Mouse (Mus musculus) kidney, adult 18-20 months (tissue): ENCODE results near the gene Olfr738.

Experiments used
- DNase-seq: peaks from one replicate; pipeline ENCODE4 v3.0.0; 2021

Olfr738 gene

GRCm38 (mm10) chr14:50407268-50407667, at the start of gene Olfr738:
Gene Olfr738 (plus strand): TSS chr14:50407568.
- DNase-seq = no peak

GRCm38 (mm10) chr14:50357593-50357992, 49.8 kb upstream of the Olfr738 start, which contains the start of gene Tlr11:
Gene Tlr11 (plus strand): TSS chr14:50357914.
- DNase-seq = no peak

DNA sequence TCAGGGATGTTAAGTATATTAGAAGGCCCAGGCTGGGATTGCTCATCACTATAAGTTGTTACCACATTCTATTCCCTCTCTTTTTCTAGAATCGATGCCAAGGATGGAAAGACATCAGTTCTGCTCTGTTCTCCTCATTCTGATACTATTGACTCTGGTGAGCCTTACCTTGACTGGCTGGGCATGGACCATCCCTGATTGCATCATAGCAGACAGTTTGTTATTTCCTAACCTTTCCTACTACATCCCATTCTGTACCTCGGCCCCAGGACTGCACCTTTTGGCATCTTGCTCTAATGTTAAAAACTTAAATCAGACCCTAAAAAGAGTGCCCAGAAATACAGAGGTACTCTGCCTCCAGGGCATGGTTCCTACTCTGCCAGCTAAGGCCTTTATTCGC, 46.9 kb upstream of the Olfr738 start:
- DNase-seq = no peak

GRCm38 (mm10) chr14:50363561-50363960, 43.8 kb upstream of the Olfr738 start:
- no peak for DNase-seq

DNA sequence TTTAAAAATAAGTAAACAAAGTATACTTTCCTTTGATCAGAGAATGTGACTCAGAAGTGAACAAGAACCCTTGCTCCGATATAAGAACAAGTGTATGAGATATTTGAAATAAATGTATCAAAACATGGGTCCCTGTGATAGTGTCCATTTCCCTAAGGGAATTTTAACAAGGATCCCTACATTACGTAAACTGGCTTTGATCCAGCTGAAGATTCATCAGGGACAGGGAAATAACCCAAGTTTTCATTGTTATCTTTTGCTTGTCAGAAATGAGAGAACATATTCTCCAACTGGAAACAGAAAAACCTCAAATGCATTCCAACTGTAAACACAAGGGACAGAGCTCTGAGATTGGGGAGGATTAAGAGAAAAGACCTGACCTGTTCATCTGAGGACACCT, 26.5 kb upstream of the Olfr738 start, which contains the start of gene Olfr736:
Olfr736 (plus strand) TSS at position 301 of the 400 bp plus-strand sequence.
- DNase-seq = no peak

DNA sequence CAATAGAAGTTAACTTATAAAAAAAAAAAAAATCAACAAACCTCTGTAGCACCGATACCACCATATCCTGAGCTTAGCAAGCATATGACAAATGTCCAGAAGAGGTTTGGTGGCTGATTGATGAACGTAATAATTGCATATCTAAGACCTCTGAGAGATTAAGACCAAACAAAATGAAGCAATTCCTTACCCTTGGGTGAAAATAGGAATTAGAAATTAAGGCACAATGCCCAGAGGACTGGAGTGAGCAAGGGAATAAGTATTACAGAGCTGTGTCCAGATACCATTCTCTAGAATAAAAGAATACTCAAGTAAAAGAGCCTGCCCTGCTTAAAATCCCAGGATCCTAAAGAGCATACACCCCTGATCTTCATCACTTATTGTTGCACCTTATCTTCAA, 11.0 kb downstream of the Olfr738 start, which contains the start of gene Olfr739:
Olfr739 (plus strand) TSS at position 301 of the 400 bp plus-strand sequence.
- DNase-seq = no peak

GRCm38 (mm10) chr14:50445245-50445644, 37.9 kb downstream of the Olfr738 start, which contains the start of gene Olfr740:
Gene Olfr740 (plus strand): TSS chr14:50445545.
- no peak for DNase-seq
